Mouse (Mus musculus) ES-Bruce4 (cell line): Measurements from ENCODE around the gene Asrgl1.

ENCODE experiments used
- EP300 ChIP-seq: IDR thresholded peaks from 2 replicates; pipeline ENCODE4 v1.6.1; 2011; ENCODE audit warnings: low read depth, low read length; ENCODE audit not compliant: insufficient read depth
- POLR2A ChIP-seq: IDR thresholded peaks from one replicate; pipeline ENCODE4 v1.8.1; 2011; ENCODE audit warnings: low read length; ENCODE audit not compliant: insufficient read depth

GRCm38 (mm10) chr19:9070316-9070715, 65.1 kb downstream of the Asrgl1 start:
- TF ChIP-seq EP300 (no peak), POLR2A (no peak)
